14 mouse cellular contexts compared by ENCODE assay signal in genomic region chr17:5819799-5820201, GRCm38 (mm10). TPM values are rescaled to one million over a fixed set of nuclear protein-coding genes. Genes with fewer than 3 reads are reported as not detected.
DNase-seq lines count a peak whose midpoint lies in the region; ATAC-seq and TF ChIP-seq lines count a peak whose summit lies in the region.
"Had no signal": no experiment of that assay in that cellular context is flagged by ENCODE, and none has a peak within 500 bp of the region (broad histone marks: within the 10 kb centered on the region; RNA-seq: fewer than 3 reads in every experiment).

No protein-coding gene starts in this region.

- WGBS in embryonic facial prominence, embryonic 11.5 days, result 32% methylated on average over 9 of the region's 9 CpGs
- 39% methylated on average over 9 of the region's 9 CpGs for WGBS in embryonic facial prominence, embryonic 10.5 days
- WGBS in midbrain, embryonic 11.5 days, result 23% methylated on average over 9 of the region's 9 CpGs
- 11% methylated on average over 9 of the region's 9 CpGs for WGBS in midbrain, embryonic 14.5 days
- 17% methylated on average over 9 of the region's 9 CpGs for WGBS in kidney, postnatal 0 days
- 71% methylated on average over 9 of the region's 9 CpGs for WGBS in liver, embryonic 12.5 days (ENCODE audit: insufficient replicate concordance)

- no peaks in the 10 kb centered on the region for H3K36me3 ChIP-seq in embryonic facial prominence, embryonic 11.5 days (replicated peaks; ENCODE audit: control insufficient read depth, insufficient read depth, low read depth, low read length)
- no peaks in the 10 kb centered on the region for H3K36me3 ChIP-seq in embryonic facial prominence, embryonic 10.5 days (replicated peaks)
- H3K36me3 ChIP-seq in midbrain, embryonic 11.5 days (ENCODE audit: control insufficient read depth, insufficient read depth, low read length), result no peaks in the 10 kb centered on the region
- no peaks in the 10 kb centered on the region for H3K36me3 ChIP-seq in midbrain, embryonic 14.5 days (ENCODE audit: control insufficient read depth, insufficient read depth, low read length)
- H3K36me3 ChIP-seq in kidney, postnatal 0 days (ENCODE audit: insufficient read depth, low read length), result no peaks in the 10 kb centered on the region
- no peaks in the 10 kb centered on the region for H3K36me3 ChIP-seq in liver, embryonic 12.5 days

- H3K4me1 ChIP-seq in embryonic facial prominence, embryonic 11.5 days (ENCODE audit: control insufficient read depth, insufficient read depth, low read length), result no peaks in the 10 kb centered on the region
- peaks cover 22% of the 10 kb centered on the region for H3K4me1 ChIP-seq in embryonic facial prominence, embryonic 10.5 days
- H3K4me1 ChIP-seq in midbrain, embryonic 11.5 days (ENCODE audit: control insufficient read depth, insufficient read depth, low read length), result peaks cover 6% of the 10 kb centered on the region; the same call in 1 of the 2 replicates
- H3K4me1 ChIP-seq in midbrain, embryonic 14.5 days (ENCODE audit: control insufficient read depth, insufficient read depth, low read length), result no peaks in the 10 kb centered on the region
- peaks cover 15% of the 10 kb centered on the region for H3K4me1 ChIP-seq in kidney, postnatal 0 days (replicated peaks; ENCODE audit: insufficient read depth, low read length)
- peaks cover 18% of the 10 kb centered on the region for H3K4me1 ChIP-seq in liver, embryonic 12.5 days

- peak; percentile 37 for DNase-seq in embryonic facial prominence, embryonic 11.5 days (ENCODE audit: low spot score)
- no peak for DNase-seq in embryonic facial prominence, embryonic 10.5 days (ENCODE audit: low spot score)
- peak; percentile 82 for DNase-seq in midbrain, embryonic 11.5 days (ENCODE audit: low spot score, missing footprints)
- DNase-seq in midbrain, embryonic 14.5 days, result no peak
- peak; percentile 78 for DNase-seq in kidney, postnatal 0 days (ENCODE audit: low spot score)
- no peak for DNase-seq in gastrocnemius, postnatal 14 days
- DNase-seq: adrenal gland, postnatal 14 days; cerebellum, adult 9-10 months; heart, postnatal 36 days; lung, postnatal 36 days; spleen, adult 18-20 months; thymus, postnatal 36 days had no signal

- intact Hi-C loops in gastrocnemius, postnatal 14 days (cut with DNase I; ENCODE audit: low total_unique reads), result no loop called here

- no peaks in the 10 kb centered on the region for H3K27me3 ChIP-seq in embryonic facial prominence, embryonic 11.5 days (ENCODE audit: control insufficient read depth, insufficient read depth, low read length)
- H3K27me3 ChIP-seq in embryonic facial prominence, embryonic 10.5 days (replicated peaks; ENCODE audit: low read depth, poor library complexity, severe bottlenecking), result no peaks in the 10 kb centered on the region
- H3K27me3 ChIP-seq in midbrain, embryonic 11.5 days (ENCODE audit: control insufficient read depth, insufficient read depth, low read length), result no peaks in the 10 kb centered on the region
- no peaks in the 10 kb centered on the region for H3K27me3 ChIP-seq in midbrain, embryonic 14.5 days (ENCODE audit: control insufficient read depth, insufficient read depth, low read length)
- H3K27me3 ChIP-seq in kidney, postnatal 0 days (ENCODE audit: insufficient read depth, low read length), result no peaks in the 10 kb centered on the region
- no peaks in the 10 kb centered on the region for H3K27me3 ChIP-seq in liver, embryonic 12.5 days (replicated peaks)

- no peak for ATAC-seq in embryonic facial prominence, embryonic 11.5 days (replicated peaks; ENCODE audit: insufficient number of reproducible peaks, low FRiP score, low TSS enrichment, low read depth)
- no peak for ATAC-seq in midbrain, embryonic 11.5 days (ENCODE audit: low FRiP score)
- ATAC-seq in midbrain, embryonic 14.5 days (ENCODE audit: low FRiP score, low TSS enrichment), result no peak
- peak; percentile 85 for ATAC-seq in kidney, postnatal 0 days (replicated peaks; ENCODE audit: low FRiP score, low read depth)
- ATAC-seq in liver, embryonic 12.5 days, result no peak
- ATAC-seq in frontal cortex, adult (ENCODE audit: low TSS enrichment), result no peak

- TF ChIP-seq CTCF in kidney, postnatal 0 days (IDR thresholded peaks at IDR 0.05; ENCODE audit: low read depth), result no peak

- no peaks in the 10 kb centered on the region for H3K9me3 ChIP-seq in embryonic facial prominence, embryonic 11.5 days (replicated peaks; ENCODE audit: control insufficient read depth, low read length)
- H3K9me3 ChIP-seq in embryonic facial prominence, embryonic 10.5 days, result no peaks in the 10 kb centered on the region
- no peaks in the 10 kb centered on the region for H3K9me3 ChIP-seq in midbrain, embryonic 11.5 days (ENCODE audit: control insufficient read depth, low read length)
- no peaks in the 10 kb centered on the region for H3K9me3 ChIP-seq in midbrain, embryonic 14.5 days (ENCODE audit: control insufficient read depth, low read length)
- H3K9me3 ChIP-seq in kidney, postnatal 0 days (replicated peaks; ENCODE audit: low read length), result no peaks in the 10 kb centered on the region
- no peaks in the 10 kb centered on the region for H3K9me3 ChIP-seq in liver, embryonic 12.5 days (replicated peaks)

- no peak overlapping the region for H3K27ac ChIP-seq in embryonic facial prominence, embryonic 11.5 days (replicated peaks; ENCODE audit: low read depth, low read length)
- H3K27ac ChIP-seq in embryonic facial prominence, embryonic 10.5 days (replicated peaks), result no peak overlapping the region
- H3K27ac ChIP-seq in midbrain, embryonic 11.5 days (ENCODE audit: low read depth, low read length), result no peak overlapping the region
- H3K27ac ChIP-seq in midbrain, embryonic 14.5 days (replicated peaks; ENCODE audit: low read depth, low read length), result no peak overlapping the region
- peak overlapping the region; percentile 63; the same call in 1 of the 2 replicates for H3K27ac ChIP-seq in kidney, postnatal 0 days
- no peak overlapping the region for H3K27ac ChIP-seq in liver, embryonic 12.5 days

- no peak overlapping the region; the same call in 1 of the 2 replicates for H3K4me2 ChIP-seq in embryonic facial prominence, embryonic 11.5 days (ENCODE audit: low read depth, low read length)
- no peak overlapping the region for H3K4me2 ChIP-seq in midbrain, embryonic 11.5 days
- H3K4me2 ChIP-seq in midbrain, embryonic 14.5 days (ENCODE audit: low read length), result no peak overlapping the region
- H3K4me2 ChIP-seq in kidney, postnatal 0 days (ENCODE audit: low read length), result 0 out of 2 replicates have a peak overlapping the region, but pooled peaks have one; percentile 11
- H3K4me2 ChIP-seq in liver, embryonic 12.5 days, result no peak overlapping the region

- no peak overlapping the region for H3K4me3 ChIP-seq in embryonic facial prominence, embryonic 11.5 days (ENCODE audit: low read depth, low read length)
- H3K4me3 ChIP-seq in embryonic facial prominence, embryonic 10.5 days, result no peak overlapping the region
- H3K4me3 ChIP-seq in midbrain, embryonic 11.5 days (ENCODE audit: low read depth, low read length), result no peak overlapping the region
- no peak overlapping the region for H3K4me3 ChIP-seq in midbrain, embryonic 14.5 days (replicated peaks; ENCODE audit: low read depth, low read length)
- H3K4me3 ChIP-seq in kidney, postnatal 0 days (replicated peaks; ENCODE audit: low read depth, low read length), result no peak overlapping the region
- H3K4me3 ChIP-seq in liver, embryonic 12.5 days, result no peak overlapping the region

- H3K9ac ChIP-seq in embryonic facial prominence, embryonic 11.5 days (replicated peaks; ENCODE audit: low read length), result no peak overlapping the region
- H3K9ac ChIP-seq in midbrain, embryonic 11.5 days (ENCODE audit: low read length), result no peak overlapping the region
- H3K9ac ChIP-seq in midbrain, embryonic 14.5 days (replicated peaks; ENCODE audit: low read length), result no peak overlapping the region
- H3K9ac ChIP-seq in kidney, postnatal 0 days (ENCODE audit: low read depth, low read length), result no peak overlapping the region
- H3K9ac ChIP-seq in liver, embryonic 12.5 days, result no peak overlapping the region

RNA-seq across cellular contexts. Expression of gene Snx9, which starts 21.3 kb away (rescaled TPM):
- polyA plus RNA-seq in embryonic facial prominence, embryonic 11.5 days (2014; fragmentation: Nextera tagmentation; extraction: Ambion mirVana), result 30.4 and 31.2 TPM in 2 replicates
- polyA plus RNA-seq in embryonic facial prominence, embryonic 10.5 days (2016; fragmentation: Nextera tagmentation; extraction: Ambion mirVana), result 16.3 and 19.5 TPM in 2 replicates
- polyA plus RNA-seq in midbrain, embryonic 11.5 days (2014; fragmentation: Nextera tagmentation; extraction: Ambion mirVana), result 16.7 and 21.7 TPM in 2 replicates
- polyA plus RNA-seq in midbrain, embryonic 14.5 days (2014; fragmentation: Nextera tagmentation; extraction: Ambion mirVana), result 4.5 and 8.3 TPM in 2 replicates
- polyA plus RNA-seq in kidney, postnatal 0 days (2015; fragmentation: Nextera tagmentation; extraction: Ambion mirVana), result 41.7 and 41.9 TPM in 2 replicates
- polyA plus RNA-seq in liver, embryonic 12.5 days (2016; fragmentation: Nextera tagmentation; extraction: Ambion mirVana), result 22.7 and 23.5 TPM in 2 replicates
- total RNA-seq in gastrocnemius, postnatal 14 days (2021), result 10 to 100 TPM; 21.0 to 23.9 TPM

Comparison
In these comparisons a context has a peak if more than half of its experiments do, and no peak if none do; other contexts are left out.
1. DNase-seq: peak in embryonic facial prominence, embryonic 11.5 days (single experiment), midbrain, embryonic 11.5 days (single experiment) and kidney, postnatal 0 days (single experiment); none in embryonic facial prominence, embryonic 10.5 days (single experiment), midbrain, embryonic 14.5 days (single experiment) and gastrocnemius, postnatal 14 days (single experiment).